Mouse (Mus musculus): ENCODE results near the gene Rasa2. TPM values are rescaled to one million over a fixed set of nuclear protein-coding genes. Genes with fewer than 3 reads are reported as not detected.

Gene Rasa2
- polyA plus RNA-seq, 1 experiment from 2014 or later, result 18.7 TPM

GRCm38 (mm10) chr9:96603416-96603815 lies 28.0 kb downstream of the Rasa2 start:
- H3K27me3 ChIP-seq (ENCODE audit: insufficient read depth, low read length), result no peaks in the 10 kb centered on the region
- no peak overlapping the region for H3K4me3 ChIP-seq (ENCODE audit: low read length)
- WGBS, result 52% methylated on average over 6 of the region's 6 CpGs
- peaks cover 16% of the 10 kb centered on the region for H3K9me3 ChIP-seq (ENCODE audit: low read length)
- ATAC-seq (ENCODE audit: low FRiP score, low TSS enrichment), result no peak
- no peaks in the 10 kb centered on the region for H3K4me1 ChIP-seq (ENCODE audit: insufficient read depth, low read length)
- H3K27ac ChIP-seq (ENCODE audit: low read length), result no peak overlapping the region
- no peak overlapping the region for H3K4me2 ChIP-seq (replicated peaks; ENCODE audit: low read depth, low read length)
- H3K9ac ChIP-seq (replicated peaks; ENCODE audit: low read length), result no peak overlapping the region
- peaks cover 37% of the 10 kb centered on the region for H3K36me3 ChIP-seq (ENCODE audit: insufficient read depth, low read length)

GRCm38 (mm10) chr9:96597899-96598298 lies 33.5 kb downstream of the Rasa2 start:
- Histone ChIP-seq H3K4me3 (ENCODE audit: low read length) (no peak overlapping the region), H3K27ac (ENCODE audit: low read length) (no peak overlapping the region), H3K4me2 (replicated peaks; ENCODE audit: low read depth, low read length) (no peak overlapping the region), H3K36me3 (ENCODE audit: insufficient read depth, low read length) (peaks cover 18% of the 10 kb centered on the region), H3K4me1 (ENCODE audit: insufficient read depth, low read length) (no peaks in the 10 kb centered on the region), H3K27me3 (ENCODE audit: insufficient read depth, low read length) (no peaks in the 10 kb centered on the region), H3K9me3 (ENCODE audit: low read length) (no peaks in the 10 kb centered on the region), H3K9ac (replicated peaks; ENCODE audit: low read length) (no peak overlapping the region)
- WGBS, result 92% methylated on average over 1 of the region's 1 CpGs
- no peak for ATAC-seq (ENCODE audit: low FRiP score, low TSS enrichment)

GRCm38 (mm10) chr9:96592670-96593600 lies 38.5 kb downstream of the Rasa2 start:
- Histone ChIP-seq H3K27ac (ENCODE audit: low read length) (no peak overlapping the region), H3K4me3 (ENCODE audit: low read length) (no peak overlapping the region), H3K27me3 (ENCODE audit: insufficient read depth, low read length) (no peaks in the 10 kb centered on the region), H3K9me3 (ENCODE audit: low read length) (no peaks in the 10 kb centered on the region), H3K36me3 (ENCODE audit: insufficient read depth, low read length) (peaks cover 13% of the 10 kb centered on the region; the same call in 1 of the 2 replicates), H3K9ac (replicated peaks; ENCODE audit: low read length) (no peak overlapping the region), H3K4me1 (ENCODE audit: insufficient read depth, low read length) (no peaks in the 10 kb centered on the region), H3K4me2 (replicated peaks; ENCODE audit: low read depth, low read length) (no peak overlapping the region)
- 92% methylated on average over 11 of the region's 11 CpGs for WGBS
- ATAC-seq (ENCODE audit: low FRiP score, low TSS enrichment), result no peak

- ATAC-seq (ENCODE audit: low FRiP score, low TSS enrichment), result no peak
- Histone ChIP-seq H3K9me3 (ENCODE audit: low read length) (no peaks in the 10 kb centered on the region), H3K36me3 (ENCODE audit: insufficient read depth, low read length) (0 out of 2 replicates have a peak, but pooled peaks cover 14% of the 10 kb centered on the region), H3K27ac (ENCODE audit: low read length) (no peak overlapping the region), H3K4me1 (ENCODE audit: insufficient read depth, low read length) (no peaks in the 10 kb centered on the region), H3K9ac (replicated peaks; ENCODE audit: low read length) (no peak overlapping the region), H3K4me2 (replicated peaks; ENCODE audit: low read depth, low read length) (no peak overlapping the region), H3K4me3 (ENCODE audit: low read length) (no peak overlapping the region), H3K27me3 (ENCODE audit: insufficient read depth, low read length) (no peaks in the 10 kb centered on the region)
- WGBS, result 94% methylated on average over 5 of the region's 5 CpGs
These were observed 42.1 kb downstream of the Rasa2 start for GRCm38 (mm10) chr9:96589346-96589745.

- ATAC-seq (ENCODE audit: low FRiP score, low TSS enrichment), result no peak
- whole genome bisulfite sequencing, result 90% methylated on average over 2 of the region's 2 CpGs
- Histone ChIP-seq H3K27ac (ENCODE audit: low read length) (no peak overlapping the region), H3K36me3 (ENCODE audit: insufficient read depth, low read length) (0 out of 2 replicates have a peak, but pooled peaks cover 9% of the 10 kb centered on the region), H3K9me3 (ENCODE audit: low read length) (no peaks in the 10 kb centered on the region), H3K4me3 (ENCODE audit: low read length) (no peak overlapping the region), H3K27me3 (ENCODE audit: insufficient read depth, low read length) (no peaks in the 10 kb centered on the region), H3K4me1 (ENCODE audit: insufficient read depth, low read length) (no peaks in the 10 kb centered on the region), H3K9ac (replicated peaks; ENCODE audit: low read length) (no peak overlapping the region), H3K4me2 (replicated peaks; ENCODE audit: low read depth, low read length) (no peak overlapping the region)
These were observed 47.9 kb downstream of the Rasa2 start for GRCm38 (mm10) chr9:96583496-96583895.

GRCm38 (mm10) chr9:96583076-96583475 lies 48.3 kb downstream of the Rasa2 start:
- 0 out of 2 replicates have a peak, but pooled peaks cover 9% of the 10 kb centered on the region for H3K36me3 ChIP-seq (ENCODE audit: insufficient read depth, low read length)
- 88% methylated on average over 2 of the region's 2 CpGs for WGBS
- no peak for ATAC-seq (ENCODE audit: low FRiP score, low TSS enrichment)
- H3K27me3 ChIP-seq (ENCODE audit: insufficient read depth, low read length), result no peaks in the 10 kb centered on the region
- H3K4me3 ChIP-seq (ENCODE audit: low read length), result no peak overlapping the region
- H3K4me2 ChIP-seq (replicated peaks; ENCODE audit: low read depth, low read length), result no peak overlapping the region
- H3K9ac ChIP-seq (replicated peaks; ENCODE audit: low read length), result no peak overlapping the region
- no peaks in the 10 kb centered on the region for H3K9me3 ChIP-seq (ENCODE audit: low read length)
- H3K4me1 ChIP-seq (ENCODE audit: insufficient read depth, low read length), result no peaks in the 10 kb centered on the region
- no peak overlapping the region for H3K27ac ChIP-seq (ENCODE audit: low read length)

- Histone ChIP-seq H3K9ac (replicated peaks; ENCODE audit: low read length) (no peak overlapping the region), H3K36me3 (ENCODE audit: insufficient read depth, low read length) (0 out of 2 replicates have a peak, but pooled peaks cover 7% of the 10 kb centered on the region), H3K27me3 (ENCODE audit: insufficient read depth, low read length) (no peaks in the 10 kb centered on the region), H3K9me3 (ENCODE audit: low read length) (no peaks in the 10 kb centered on the region), H3K27ac (ENCODE audit: low read length) (no peak overlapping the region), H3K4me3 (ENCODE audit: low read length) (no peak overlapping the region), H3K4me2 (replicated peaks; ENCODE audit: low read depth, low read length) (no peak overlapping the region), H3K4me1 (ENCODE audit: insufficient read depth, low read length) (no peaks in the 10 kb centered on the region)
- 67% methylated on average over 4 of the region's 4 CpGs for WGBS
- no peak for ATAC-seq (ENCODE audit: low FRiP score, low TSS enrichment)
These were observed 53.2 kb downstream of the Rasa2 start for GRCm38 (mm10) chr9:96578190-96578589.

- H3K4me1 ChIP-seq (ENCODE audit: insufficient read depth, low read length), result no peaks in the 10 kb centered on the region
These were observed 53.7 kb downstream of the Rasa2 start for GRCm38 (mm10) chr9:96577674-96578073.

GRCm38 (mm10) chr9:96573252-96573651 lies 58.2 kb downstream of the Rasa2 start:
- 20% methylated on average over 1 of the region's 1 CpGs for WGBS
- H3K4me3 ChIP-seq (ENCODE audit: low read length), result no peak overlapping the region
- H3K4me2 ChIP-seq (replicated peaks; ENCODE audit: low read depth, low read length), result no peak overlapping the region
- no peaks in the 10 kb centered on the region for H3K9me3 ChIP-seq (ENCODE audit: low read length)
- H3K4me1 ChIP-seq (ENCODE audit: insufficient read depth, low read length), result no peaks in the 10 kb centered on the region
- peaks cover 16% of the 10 kb centered on the region for H3K36me3 ChIP-seq (ENCODE audit: insufficient read depth, low read length)
- H3K27ac ChIP-seq (ENCODE audit: low read length), result no peak overlapping the region
- H3K27me3 ChIP-seq (ENCODE audit: insufficient read depth, low read length), result no peaks in the 10 kb centered on the region
- no peak for ATAC-seq (ENCODE audit: low FRiP score, low TSS enrichment)
- H3K9ac ChIP-seq (replicated peaks; ENCODE audit: low read length), result no peak overlapping the region

More at GRCm38 (mm10) chr9:96577674-96578073, 53.7 kb downstream of the Rasa2 start:
- H3K36me3 ChIP-seq (ENCODE audit: insufficient read depth, low read length), result 0 out of 2 replicates have a peak, but pooled peaks cover 7% of the 10 kb centered on the region
- no peak overlapping the region for H3K4me2 ChIP-seq (replicated peaks; ENCODE audit: low read depth, low read length)
- no peak overlapping the region for H3K27ac ChIP-seq (ENCODE audit: low read length)
- H3K9ac ChIP-seq (replicated peaks; ENCODE audit: low read length), result no peak overlapping the region
- H3K4me3 ChIP-seq (ENCODE audit: low read length), result no peak overlapping the region
- no peaks in the 10 kb centered on the region for H3K27me3 ChIP-seq (ENCODE audit: insufficient read depth, low read length)
- 47% methylated on average over 6 of the region's 6 CpGs for WGBS
- no peaks in the 10 kb centered on the region for H3K9me3 ChIP-seq (ENCODE audit: low read length)
- no peak for ATAC-seq (ENCODE audit: low FRiP score, low TSS enrichment)

GRCm38 (mm10) chr9:96572754-96573153 lies 58.7 kb downstream of the Rasa2 start:
- H3K4me3 ChIP-seq (ENCODE audit: low read length), result no peak overlapping the region
- H3K36me3 ChIP-seq (ENCODE audit: insufficient read depth, low read length), result peaks cover 16% of the 10 kb centered on the region
- 88% methylated on average over 9 of the region's 9 CpGs for WGBS
- no peak overlapping the region for H3K27ac ChIP-seq (ENCODE audit: low read length)
- no peak overlapping the region for H3K4me2 ChIP-seq (replicated peaks; ENCODE audit: low read depth, low read length)
- H3K9ac ChIP-seq (replicated peaks; ENCODE audit: low read length), result no peak overlapping the region
- no peaks in the 10 kb centered on the region for H3K9me3 ChIP-seq (ENCODE audit: low read length)
- no peak for ATAC-seq (ENCODE audit: low FRiP score, low TSS enrichment)
- no peaks in the 10 kb centered on the region for H3K27me3 ChIP-seq (ENCODE audit: insufficient read depth, low read length)
- H3K4me1 ChIP-seq (ENCODE audit: insufficient read depth, low read length), result no peaks in the 10 kb centered on the region
